Mouse (Mus musculus) urinary bladder, postnatal 10 days (tissue): ENCODE measurements around the gene Vps8.
"Not testable (repeated sequence)": the region's sequence is repeated elsewhere in the genome, so short reads cannot be mapped to it uniquely, and the experiment has no call there.

Experiments used
- DNase-seq: peaks from one replicate; pipeline ENCODE4 v3.0.0; 2022; ENCODE audit warnings: low spot score

Vps8 gene

GRCm38 (mm10) chr16:21665423-21665986, 242.6 kb downstream of the Vps8 start:
- DNase-seq, result no peak

- no peak for DNase-seq
Observed at GRCm38 (mm10) chr16:21671878-21672277, 249.0 kb downstream of the Vps8 start.

GRCm38 (mm10) chr16:21673046-21673445, 250.1 kb downstream of the Vps8 start:
- DNase-seq, result not testable (repeated sequence)

- DNase-seq, result not testable (repeated sequence)
Observed at GRCm38 (mm10) chr16:21673651-21674050, 250.7 kb downstream of the Vps8 start.

- no peak for DNase-seq
Observed at GRCm38 (mm10) chr16:21676791-21677190, 253.9 kb downstream of the Vps8 start.

GRCm38 (mm10) chr16:21687406-21687805, 264.5 kb downstream of the Vps8 start:
- no peak for DNase-seq

- DNase-seq, result no peak
Observed at GRCm38 (mm10) chr16:21689141-21689540, 266.2 kb downstream of the Vps8 start.

GRCm38 (mm10) chr16:21690216-21690755, 267.4 kb downstream of the Vps8 start:
- DNase-seq, result no peak

GRCm38 (mm10) chr16:21693981-21694462, 271.1 kb downstream of the Vps8 start:
- DNase-seq, result peak; percentile 13
